Mouse (Mus musculus) MEL (cell line): ENCODE results near the gene Sdsl.

ENCODE experiments used
- CTCF ChIP-seq, 3 experiments: IDR thresholded peaks in 2 of 3; conservative IDR thresholded peaks in 1 of 3; 2 replicates each; pipeline ENCODE4 v1.5.1; 2011 to 2012; ENCODE audit warnings: low read length in 3 of 3, low read depth in 2 of 3, mild to moderate bottlenecking in 2 of 3, improper control_type of control experiment in 1 of 3, inconsistent platforms in 1 of 3, mixed read lengths in 1 of 3, moderate library complexity in 1 of 3; ENCODE audit not compliant: control insufficient read depth in 1 of 3, insufficient read depth in 1 of 3, poor library complexity in 1 of 3, severe bottlenecking in 1 of 3
- E2F4 ChIP-seq: IDR thresholded peaks from 2 replicates; pipeline ENCODE4 v1.6.1; 2011; ENCODE audit warnings: low read depth, low read length, improper control_type of control experiment, borderline replicate concordance
- EP300 ChIP-seq, 2 experiments: IDR thresholded peaks; 2 replicates each; pipeline ENCODE4 v1.6.1; 2011; ENCODE audit warnings: improper control_type of control experiment in 2 of 2, low read length in 2 of 2, low read depth in 1 of 2, mild to moderate bottlenecking in 1 of 2
- GATA1 ChIP-seq: IDR thresholded peaks from 2 replicates; pipeline ENCODE4 v1.6.1; 2011; ENCODE audit warnings: low read depth, low read length, improper control_type of control experiment
- JUND ChIP-seq: IDR thresholded peaks from 2 replicates; pipeline ENCODE4 v1.6.1; 2011; ENCODE audit warnings: low read depth, mild to moderate bottlenecking, improper control_type of control experiment, low read length
- MEF2A ChIP-seq: IDR thresholded peaks from 2 replicates; pipeline ENCODE4 v1.6.1; 2014; ENCODE audit warnings: low read depth, mild to moderate bottlenecking, inconsistent platforms, low read length, improper control_type of control experiment; ENCODE audit not compliant: poor library complexity, insufficient replicate concordance, severe bottlenecking; ENCODE audit errors: extremely low read depth
- MYB ChIP-seq: IDR thresholded peaks from 2 replicates; pipeline ENCODE4 v1.6.1; 2011; ENCODE audit warnings: mild to moderate bottlenecking, low read depth, low read length, improper control_type of control experiment
- SIN3A ChIP-seq: IDR thresholded peaks from 2 replicates; pipeline ENCODE4 v1.6.1; 2012; ENCODE audit warnings: low read length, improper control_type of control experiment, inconsistent platforms
- TAL1 ChIP-seq: IDR thresholded peaks from 2 replicates; pipeline ENCODE4 v1.6.1; 2012; ENCODE audit warnings: mild to moderate bottlenecking, inconsistent platforms, low read length, moderate library complexity, mixed read lengths
- ZC3H11A ChIP-seq: IDR thresholded peaks from 2 replicates; pipeline ENCODE4 v1.6.1; 2012; ENCODE audit warnings: low read depth, mild to moderate bottlenecking, inconsistent platforms, low read length, improper control_type of control experiment
- ZMIZ1 ChIP-seq: IDR thresholded peaks from 2 replicates; pipeline ENCODE4 v1.6.1; 2012; ENCODE audit warnings: low read depth, mild to moderate bottlenecking, inconsistent platforms, low read length, improper control_type of control experiment, moderate library complexity

DNA sequence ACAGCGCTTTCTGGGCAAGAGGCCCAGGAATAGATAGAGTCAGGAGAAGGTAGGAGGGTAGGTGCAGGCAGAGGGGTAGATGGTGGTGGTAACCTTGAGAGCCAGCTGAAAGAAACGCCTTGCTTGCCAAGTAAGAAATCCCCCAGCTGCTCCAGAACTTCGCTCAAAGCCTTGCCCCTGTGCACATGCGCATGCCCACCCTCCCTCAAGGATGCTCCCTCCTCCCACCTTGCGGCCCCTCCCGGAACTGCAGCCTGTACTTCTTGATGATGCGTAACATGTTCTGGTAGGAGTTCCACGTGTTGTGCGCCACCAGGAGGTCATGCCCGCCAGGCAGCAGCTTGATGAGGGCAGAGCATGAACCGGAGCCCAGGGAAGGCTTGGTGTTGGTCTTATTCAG, 19.8 kb upstream of the Sdsl start:
- TF ChIP-seq EP300 (IDR thresholded peaks at IDR 0.05; ENCODE audit: low read depth in 1 of 2, low read length in 2 of 2) (no peak), CTCF (IDR thresholded peaks at IDR 0.05 in 2 of 3, conservative IDR thresholded peaks at IDR 0.05 in 1 of 3; ENCODE audit: control insufficient read depth in 1 of 3, insufficient read depth in 1 of 3, low read depth in 2 of 3, low read length in 3 of 3, poor library complexity in 1 of 3, severe bottlenecking in 1 of 3) (peak in 2 of 3 experiments; percentile 9 to 13; a peak in 2 of 6 replicates), JUND (no peak), ZC3H11A (no peak), SIN3A (no peak), E2F4 (no peak), ZMIZ1 (no peak), MYB (no peak), GATA1 (no peak), MEF2A (no peak), TAL1 (no peak)
